Mouse (Mus musculus) small intestine, adult 2 months (tissue): Measurements from ENCODE around the gene Alkal2. TPM values are rescaled to one million over a fixed set of nuclear protein-coding genes. Genes with fewer than 3 reads are reported as not detected.

ENCODE experiments used
- H3K27ac ChIP-seq: fragments of 200-500 bp; 2 replicates; pipeline ENCODE4 v1.5.1; 2012; ENCODE audit warnings: low read depth, low read length, control low read depth, inconsistent platforms; ENCODE audit not compliant: insufficient read depth
- H3K27me3 ChIP-seq: fragments of 200-500 bp; 2 replicates; pipeline ENCODE4 v1.6.1; 2012; ENCODE audit warnings: mild to moderate bottlenecking, moderate library complexity, low read length, inconsistent platforms; ENCODE audit not compliant: control insufficient read depth, insufficient read depth
- H3K36me3 ChIP-seq: fragments of 200-500 bp; 2 replicates; pipeline ENCODE4 v1.6.1; 2012; ENCODE audit warnings: mild to moderate bottlenecking, low read length, control low read depth, inconsistent platforms; ENCODE audit not compliant: control insufficient read depth, insufficient read depth
- H3K4me1 ChIP-seq: fragments of 200-500 bp; 2 replicates; pipeline ENCODE4 v1.6.1; 2012; ENCODE audit warnings: low read length, inconsistent platforms, mixed read lengths; ENCODE audit not compliant: control insufficient read depth, insufficient read depth, insufficient read length
- H3K4me3 ChIP-seq: fragments of 200-500 bp; 2 replicates; pipeline ENCODE4 v1.5.1; 2012; ENCODE audit warnings: low read depth, mild to moderate bottlenecking, control low read depth, inconsistent platforms, low read length, moderate library complexity
- CTCF ChIP-seq: fragments of 200-500 bp; IDR thresholded peaks from 2 replicates; pipeline ENCODE4 v1.5.1; 2012; ENCODE audit warnings: low read depth, mild to moderate bottlenecking, control low read depth, inconsistent platforms, low read length, moderate library complexity, mixed read lengths; ENCODE audit not compliant: insufficient replicate concordance, insufficient read length; ENCODE audit errors: extremely low read depth
- POLR2A ChIP-seq: fragments of 200-500 bp; IDR thresholded peaks from 2 replicates; pipeline ENCODE4 v1.6.1; 2012; ENCODE audit warnings: low read depth, mild to moderate bottlenecking, control low read depth, inconsistent platforms, low read length, moderate library complexity
- WGBS: fragments of 180-500 bp; shearing (Covaris S2); methylation state at CpG from one replicate; pipeline ENCODE4 v1.1.7; 2018; 5-methylcytosine and 5-hydroxymethylcytosine counted together
- polyA plus RNA-seq: library from polyadenylated mRNA; depleted of rRNA; stranded (reverse); fragments of >200 nt; gene quantifications from 2 replicates; pipeline ENCODE4 v1.2.3, GENCODE M21; 2012

The Alkal2 gene
- polyA plus RNA-seq, 1 experiment = 0.29 TPM

DNA sequence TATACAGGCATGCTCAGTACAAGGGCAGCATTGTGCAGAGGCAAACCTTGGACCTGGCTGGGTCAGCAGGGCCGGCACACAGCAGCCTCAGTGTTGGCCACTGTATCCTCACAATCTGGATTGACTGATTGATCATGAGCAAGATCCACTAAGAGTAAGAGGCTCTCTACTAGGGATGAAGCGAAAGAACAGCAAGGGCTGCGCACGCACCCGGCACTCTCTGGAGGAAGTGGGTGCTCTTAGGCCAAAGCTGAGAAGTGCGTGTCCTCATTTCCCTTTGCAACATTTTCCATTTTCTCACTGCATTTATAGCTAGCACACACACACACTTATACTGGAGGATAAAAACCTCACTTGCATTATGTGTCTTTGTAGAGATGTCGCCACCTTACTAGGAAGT, 7.3 kb downstream of the Alkal2 start:
- Histone ChIP-seq H3K27me3 (no peaks in the 10 kb centered on the region), H3K27ac (no peak overlapping the region), H3K4me1 (no peaks in the 10 kb centered on the region), H3K36me3 (peaks cover 6% of the 10 kb centered on the region), H3K4me3 (no peak overlapping the region)
- WGBS = 84% methylated on average over 7 of the region's 7 CpGs
- TF ChIP-seq CTCF (no peak), POLR2A (no peak)

DNA sequence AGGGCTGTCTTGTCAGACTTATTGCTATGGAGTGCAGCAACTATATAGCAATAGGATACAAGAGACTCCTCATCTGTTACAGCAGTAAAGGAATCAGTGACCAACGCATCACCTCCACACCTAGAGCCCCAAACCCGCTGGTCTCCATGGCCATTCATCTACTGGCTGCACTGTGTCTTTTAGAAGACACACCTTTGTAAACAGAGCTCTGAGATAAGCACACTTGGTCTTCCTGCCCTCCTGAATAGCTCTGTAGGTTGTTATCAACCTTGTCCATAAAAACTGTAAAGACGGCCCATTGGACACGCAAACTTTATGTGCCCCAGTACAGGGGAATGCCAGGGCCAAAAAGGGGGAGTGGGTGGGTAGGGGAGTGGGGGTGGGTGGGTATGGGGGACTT, 12.9 kb downstream of the Alkal2 start:
- 48% methylated on average over 4 of the region's 4 CpGs for WGBS
- peaks cover 15% of the 10 kb centered on the region for H3K36me3 ChIP-seq
- no peak overlapping the region for H3K27ac ChIP-seq
- TF ChIP-seq CTCF (no peak), POLR2A (no peak)
- H3K27me3 ChIP-seq = no peaks in the 10 kb centered on the region
- no peaks in the 10 kb centered on the region for H3K4me1 ChIP-seq
- H3K4me3 ChIP-seq = no peak overlapping the region

GRCm38 (mm10) chr12:30908658-30909057, 24.5 kb downstream of the Alkal2 start:
- TF ChIP-seq CTCF (no peak), POLR2A (no peak)
- Histone ChIP-seq H3K36me3 (peaks cover 7% of the 10 kb centered on the region), H3K27ac (no peak overlapping the region), H3K27me3 (no peaks in the 10 kb centered on the region), H3K4me1 (no peaks in the 10 kb centered on the region), H3K4me3 (no peak overlapping the region)
- 76% methylated on average over 1 of the region's 1 CpGs for WGBS

DNA sequence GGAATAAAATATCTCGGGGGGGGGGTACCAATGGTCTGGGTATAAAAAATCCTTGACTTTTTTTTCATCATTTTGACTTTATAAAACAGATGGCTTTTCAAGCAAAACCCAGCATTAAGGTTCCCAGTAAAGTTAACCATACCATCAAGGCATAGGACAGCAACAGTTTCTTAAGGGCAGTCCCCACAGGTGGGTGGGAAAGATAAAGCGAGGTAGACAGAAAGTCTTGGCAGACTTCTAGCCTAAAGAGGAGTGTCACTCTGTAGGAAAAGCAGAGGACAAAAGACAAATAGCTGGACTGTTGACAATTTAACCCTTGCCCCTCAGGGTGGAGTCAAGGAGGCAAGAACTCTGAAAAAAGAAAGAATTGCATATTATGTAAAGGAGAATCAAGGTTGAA, 25.8 kb downstream of the Alkal2 start:
- WGBS = 50% methylated on average over 2 of the region's 2 CpGs
- Histone ChIP-seq H3K4me3 (no peak overlapping the region), H3K4me1 (no peaks in the 10 kb centered on the region), H3K27me3 (no peaks in the 10 kb centered on the region), H3K27ac (no peak overlapping the region), H3K36me3 (no peaks in the 10 kb centered on the region)
- TF ChIP-seq CTCF (no peak), POLR2A (no peak)

DNA sequence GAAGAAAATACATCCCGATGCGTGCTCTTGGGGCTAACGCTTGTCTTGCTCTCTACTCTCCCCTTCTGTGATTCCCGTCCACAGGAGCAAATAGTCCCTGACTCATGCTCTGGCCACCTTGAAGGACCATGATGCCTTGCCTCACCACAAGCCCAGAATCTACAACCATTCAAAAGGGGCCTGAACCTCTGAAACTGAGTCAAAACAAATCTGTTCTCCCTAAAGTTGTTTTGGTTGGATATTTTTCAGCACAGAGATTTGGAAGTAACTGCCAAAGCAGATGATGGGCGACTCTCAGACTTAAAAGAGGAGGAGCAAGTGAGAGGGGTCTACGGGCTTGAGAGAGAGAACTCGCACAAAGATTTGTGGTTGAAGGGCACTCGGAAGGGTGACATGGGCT, 26.7 kb downstream of the Alkal2 start:
- Histone ChIP-seq H3K27ac (peak overlapping the region; percentile 14; the same call in 1 of the 2 replicates), H3K4me3 (peak overlapping the region; percentile 69), H3K27me3 (no peaks in the 10 kb centered on the region), H3K36me3 (no peaks in the 10 kb centered on the region), H3K4me1 (no peaks in the 10 kb centered on the region)
- no peak for TF ChIP-seq CTCF
- TF ChIP-seq POLR2A = no peak
- 3% methylated on average over 8 of the region's 8 CpGs for WGBS

GRCm38 (mm10) chr12:30911261-30912047, 27.3 kb downstream of the Alkal2 start, which contains the start of the genes Acp1 and Sh3yl1:
Gene Acp1 (minus strand): TSS chr12:30911589.
Gene Sh3yl1 (plus strand): TSS chr12:30911668.
- WGBS = under 1% methylated on average over 52 of the region's 52 CpGs
- no peaks in the 10 kb centered on the region for H3K4me1 ChIP-seq
- TF ChIP-seq POLR2A (peak; percentile 72), CTCF (no peak)
- H3K4me3 ChIP-seq = peak within 1 kb of the TSS; percentile 69
- no peaks in the 10 kb centered on the region for H3K27me3 ChIP-seq
- H3K27ac ChIP-seq = peak within 1 kb of the TSS; percentile 54
- no peaks in the 10 kb centered on the region for H3K36me3 ChIP-seq

DNA sequence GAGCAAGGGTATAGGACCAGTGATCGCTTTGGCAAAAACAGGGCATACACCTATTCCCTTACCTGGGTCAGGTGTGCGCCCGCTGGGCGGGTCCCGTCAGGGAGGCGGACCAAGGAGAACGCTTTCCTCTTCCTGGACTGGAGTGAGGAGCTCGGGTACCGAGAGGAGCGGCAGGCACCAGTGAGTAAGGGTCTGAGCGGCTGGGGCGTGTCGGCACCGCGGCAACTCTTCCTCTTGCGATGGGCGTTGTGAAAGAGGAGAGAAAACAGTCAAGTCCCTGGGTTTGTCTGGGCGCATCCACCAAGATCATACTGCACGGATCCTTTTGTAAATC, 27.9 kb downstream of the Alkal2 start:
- TF ChIP-seq CTCF = no peak
- peak; percentile 65 for TF ChIP-seq POLR2A
- H3K27ac ChIP-seq = peak overlapping the region; percentile 54
- no peaks in the 10 kb centered on the region for H3K4me1 ChIP-seq
- peak overlapping the region; percentile 69 for H3K4me3 ChIP-seq
- no peaks in the 10 kb centered on the region for H3K27me3 ChIP-seq
- no peaks in the 10 kb centered on the region for H3K36me3 ChIP-seq
- 1% methylated on average over 19 of the region's 19 CpGs for WGBS
